Mouse (Mus musculus) embryonic facial prominence, embryonic 15.5 days (tissue): Measurements from ENCODE around the gene Fnbp4. TPM values are rescaled to one million over a fixed set of nuclear protein-coding genes. Genes with fewer than 3 reads are reported as not detected.

Source experiments
- ATAC-seq: fragments of 200-750 bp; cut with Nextera tagmentation; 2 replicates; pipeline ENCODE4 v1.8.0; 2017; ENCODE audit warnings: low read depth, moderate TSS enrichment; ENCODE audit not compliant: insufficient number of reproducible peaks, low FRiP score, low TSS enrichment
- H3K27ac ChIP-seq: fragments of 300-500 bp; sonication (generic); replicated peaks from 2 replicates; pipeline ENCODE4 v1.5.1; 2015; ENCODE audit warnings: mild to moderate bottlenecking, inconsistent platforms
- H3K27me3 ChIP-seq: fragments of 300-500 bp; sonication (generic); 2 replicates; pipeline ENCODE4 v1.6.1; 2015; ENCODE audit warnings: inconsistent platforms
- H3K36me3 ChIP-seq: fragments of 300-500 bp; sonication (generic); 2 replicates; pipeline ENCODE4 v1.6.1; 2015; ENCODE audit warnings: mild to moderate bottlenecking, inconsistent platforms
- H3K4me1 ChIP-seq: fragments of 300-500 bp; sonication (generic); 2 replicates; pipeline ENCODE4 v1.6.1; 2015; ENCODE audit warnings: inconsistent platforms
- H3K4me2 ChIP-seq: fragments of 300-500 bp; sonication (generic); replicated peaks from 2 replicates; pipeline ENCODE4 v1.6.1; 2015; ENCODE audit warnings: mild to moderate bottlenecking, inconsistent platforms
- H3K4me3 ChIP-seq: fragments of 300-500 bp; sonication (generic); replicated peaks from 2 replicates; pipeline ENCODE4 v1.5.1; 2015; ENCODE audit warnings: mild to moderate bottlenecking, inconsistent platforms
- H3K9ac ChIP-seq: fragments of 300-500 bp; sonication (generic); 2 replicates; pipeline ENCODE4 v1.6.1; 2015; ENCODE audit warnings: inconsistent platforms
- H3K9me3 ChIP-seq: fragments of 300-500 bp; sonication (generic); replicated peaks from 2 replicates; pipeline ENCODE4 v1.6.1; 2016; ENCODE audit warnings: inconsistent platforms
- WGBS: fragments of 180-500 bp; shearing (Covaris S2); methylation state at CpG from one replicate; pipeline ENCODE4 v1.1.7; 2015; 5-methylcytosine and 5-hydroxymethylcytosine counted together
- polyA plus RNA-seq: library from polyadenylated mRNA; unstranded; fragments of >200 nt; fragmentation: Nextera tagmentation; extraction: Ambion mirVana; gene quantifications from 2 replicates; pipeline ENCODE4 v1.2.1, GENCODE M21; 2015

The Fnbp4 gene
- polyA plus RNA-seq, 1 experiment from 2014 or later, result 108 TPM

- Histone ChIP-seq H3K9me3 (no peaks in the 10 kb centered on the region), H3K27me3 (no peaks in the 10 kb centered on the region), H3K27ac (no peak overlapping the region), H3K4me2 (no peak overlapping the region), H3K36me3 (no peaks in the 10 kb centered on the region), H3K4me1 (no peaks in the 10 kb centered on the region), H3K4me3 (no peak overlapping the region), H3K9ac (no peak overlapping the region)
- WGBS, result 81% methylated on average over 11 of the region's 11 CpGs
- no peak for ATAC-seq
Observed at GRCm38 (mm10) chr2:90825515-90826172, 80.5 kb downstream of the Fnbp4 start.

- H3K4me3 ChIP-seq, result no peak overlapping the region
- H3K27me3 ChIP-seq, result no peaks in the 10 kb centered on the region
- H3K36me3 ChIP-seq, result no peaks in the 10 kb centered on the region
- H3K9ac ChIP-seq, result no peak overlapping the region
- H3K4me1 ChIP-seq, result no peaks in the 10 kb centered on the region
- H3K9me3 ChIP-seq, result no peaks in the 10 kb centered on the region
- no peak for ATAC-seq
- no peak overlapping the region for H3K4me2 ChIP-seq
- no peak overlapping the region for H3K27ac ChIP-seq
- WGBS, result 64% methylated on average over 7 of the region's 7 CpGs
Observed at GRCm38 (mm10) chr2:90828739-90829138, 83.6 kb downstream of the Fnbp4 start.

Other genes with a start within 250 kb of the Fnbp4 start
- 2.7 and 2.8 TPM in 2 replicates for gene Ptprj, start 164.7 kb upstream of the Fnbp4 start, polyA plus RNA-seq
- gene Nup160, start 68.2 kb upstream of the Fnbp4 start, polyA plus RNA-seq, result 30.7 and 34.0 TPM in 2 replicates
- 2.5 and 4.2 TPM in 2 replicates for gene Agbl2, start 37.4 kb downstream of the Fnbp4 start, polyA plus RNA-seq
- gene Mtch2, start 101.8 kb downstream of the Fnbp4 start, polyA plus RNA-seq, result 175 and 188 TPM in 2 replicates
- gene C1qtnf4, start 140.5 kb downstream of the Fnbp4 start, polyA plus RNA-seq, result 20.5 and 20.8 TPM in 2 replicates
- 37.4 and 37.6 TPM in 2 replicates for gene Kbtbd4, start 159.4 kb downstream of the Fnbp4 start, polyA plus RNA-seq
- 194 and 204 TPM in 2 replicates for gene Ndufs3, start 159.5 kb downstream of the Fnbp4 start, polyA plus RNA-seq
- gene Celf1, start 195.0 kb downstream of the Fnbp4 start, polyA plus RNA-seq, result 66.4 and 66.7 TPM in 2 replicates